Mouse (Mus musculus) urinary bladder, postnatal 36 days (tissue): Measurements from ENCODE around the gene Igf2bp1.

ENCODE experiments used
- DNase-seq, 2 experiments: peaks; one replicate each; pipeline ENCODE4 v3.0.0; 2022; ENCODE audit warnings: low spot score in 2 of 2, mixed read lengths in 1 of 2

Gene Igf2bp1

DNA sequence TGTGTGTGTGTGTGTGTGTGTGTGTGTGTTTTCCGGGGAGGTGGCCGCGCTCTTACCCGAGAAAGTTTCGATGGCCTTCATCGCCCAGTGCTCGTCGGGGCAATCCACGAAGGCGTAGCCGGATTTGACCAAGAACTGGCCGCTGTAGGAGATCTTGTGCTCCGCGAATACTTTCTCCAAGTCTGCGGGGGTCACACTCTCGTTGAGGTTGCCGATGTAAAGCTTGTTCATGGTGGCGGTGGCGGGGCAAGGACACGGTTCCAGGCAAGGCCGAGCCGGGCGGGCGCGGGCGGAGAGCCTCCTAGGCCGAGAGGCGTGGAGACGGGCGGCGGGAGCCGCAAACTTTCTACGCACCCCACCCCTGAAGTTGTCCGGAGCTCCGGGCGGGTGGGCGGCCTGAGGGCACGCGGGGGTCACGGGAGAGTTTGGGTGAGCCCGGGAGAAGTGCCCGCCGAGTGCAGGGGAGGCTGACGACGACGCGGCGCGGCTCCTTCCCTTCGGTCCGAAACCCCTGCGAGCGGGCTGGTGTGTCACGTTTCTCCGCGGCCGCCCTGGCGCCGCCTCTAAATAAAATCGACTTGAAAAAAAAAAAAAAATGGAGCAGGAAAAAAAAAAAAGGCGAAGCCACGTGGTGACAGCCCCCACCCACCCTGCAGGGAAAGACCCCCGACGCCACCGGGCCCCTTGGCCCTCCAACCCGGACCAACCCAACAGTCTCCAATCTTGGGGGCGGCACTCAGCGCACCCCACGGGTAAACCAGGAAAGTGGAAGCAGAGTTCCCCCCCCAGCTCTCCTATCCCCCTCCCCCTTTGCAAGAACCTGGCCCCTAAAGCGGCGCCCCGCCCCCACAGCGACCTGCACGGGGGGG lies at the start of gene Igf2bp1:
TSS of gene Igf2bp1 (minus strand) at position 538 of the 869 bp plus-strand sequence.
- DNase-seq, result peak; percentile 23 to 51

GRCm38 (mm10) chr11:96050854-96051253 lies 45.1 kb upstream of the Igf2bp1 start:
- no peak for DNase-seq

DNA sequence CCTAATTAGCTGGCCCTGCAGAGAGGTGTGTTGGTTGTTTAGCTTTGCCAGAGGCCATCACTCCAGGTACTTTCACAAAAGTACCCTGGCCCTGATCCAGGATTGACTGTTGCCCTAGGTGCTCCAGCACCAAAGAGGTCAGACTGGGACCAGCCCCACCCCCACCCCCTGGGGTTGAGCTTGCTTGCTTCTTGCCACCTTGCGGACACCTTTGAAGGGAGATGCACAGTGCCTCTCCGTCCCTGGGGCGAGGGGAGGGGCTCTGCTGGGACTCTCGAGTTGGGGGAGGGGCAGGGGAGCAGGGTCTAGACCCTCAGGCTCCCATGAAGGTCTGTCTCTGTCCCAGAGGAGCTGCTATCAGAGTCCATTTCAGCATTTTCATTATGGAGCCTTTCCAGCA lies 44.2 kb upstream of the Igf2bp1 start:
- no peak for DNase-seq

DNA sequence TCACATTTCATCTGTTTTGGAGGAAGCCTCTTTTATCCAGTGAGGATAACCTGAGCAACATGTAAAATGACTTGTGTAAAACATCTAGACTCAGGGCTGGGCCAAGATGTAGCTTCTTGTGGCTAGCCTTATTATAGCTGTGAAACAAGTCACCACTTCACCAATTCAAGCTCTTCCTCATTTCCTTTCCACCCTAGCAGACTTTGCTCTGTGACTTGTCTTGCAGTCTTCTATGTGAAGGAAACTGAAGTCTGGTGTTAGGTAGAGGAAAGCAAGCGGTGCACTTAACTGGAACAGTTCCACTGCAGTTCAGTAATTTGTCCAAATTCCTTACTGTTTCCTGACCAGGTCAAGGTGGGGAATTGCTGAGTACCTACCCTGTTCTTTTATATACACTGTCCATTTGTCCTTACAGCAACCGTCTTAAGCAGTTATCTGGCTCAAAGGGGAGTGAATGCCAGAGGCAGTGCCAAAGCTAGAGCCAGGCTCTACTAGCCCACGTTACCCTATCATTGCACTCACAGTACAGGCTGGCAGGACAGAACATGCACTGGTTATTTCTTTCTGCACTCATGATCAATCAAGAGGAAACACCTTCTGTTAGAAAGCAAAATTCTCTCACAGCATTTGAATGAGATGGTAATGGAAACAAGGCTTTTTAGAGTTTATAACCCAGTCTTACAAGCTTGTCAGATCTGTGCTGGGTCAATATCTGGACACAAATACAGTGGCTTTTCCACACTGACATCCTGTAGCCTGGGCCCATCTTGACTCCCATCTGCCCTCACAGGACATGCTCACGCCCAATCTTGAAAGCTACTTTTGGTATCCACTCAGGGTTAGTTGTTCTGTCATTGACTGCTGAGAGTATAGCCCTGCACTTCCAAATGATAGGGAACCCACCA lies 42.0 kb upstream of the Igf2bp1 start:
- DNase-seq, result no peak

- no peak for DNase-seq
These were observed 41.1 kb upstream of the Igf2bp1 start for GRCm38 (mm10) chr11:96046793-96047192.

DNA sequence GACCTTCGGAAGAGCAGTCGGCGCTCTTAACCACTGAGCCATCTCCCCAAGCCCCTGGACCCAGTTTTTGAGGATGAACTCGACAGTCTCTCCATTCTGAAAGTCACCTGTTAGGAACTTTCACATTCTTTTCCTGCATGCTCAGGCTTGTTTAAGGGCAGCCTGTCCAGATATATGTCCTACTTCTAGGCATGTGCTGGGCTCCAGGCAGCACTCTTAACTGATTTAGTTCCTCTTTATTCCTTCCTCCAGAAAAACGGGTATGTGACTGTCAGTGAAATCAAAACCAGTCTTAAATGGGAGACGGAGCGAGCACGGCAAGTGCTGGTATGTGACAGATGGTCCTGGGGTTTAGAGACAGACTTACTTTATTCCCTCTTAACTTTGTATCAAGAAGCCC lies 40.3 kb upstream of the Igf2bp1 start:
- DNase-seq, result no peak

GRCm38 (mm10) chr11:96044803-96045567 lies 39.2 kb upstream of the Igf2bp1 start:
- DNase-seq, result no peak

DNA sequence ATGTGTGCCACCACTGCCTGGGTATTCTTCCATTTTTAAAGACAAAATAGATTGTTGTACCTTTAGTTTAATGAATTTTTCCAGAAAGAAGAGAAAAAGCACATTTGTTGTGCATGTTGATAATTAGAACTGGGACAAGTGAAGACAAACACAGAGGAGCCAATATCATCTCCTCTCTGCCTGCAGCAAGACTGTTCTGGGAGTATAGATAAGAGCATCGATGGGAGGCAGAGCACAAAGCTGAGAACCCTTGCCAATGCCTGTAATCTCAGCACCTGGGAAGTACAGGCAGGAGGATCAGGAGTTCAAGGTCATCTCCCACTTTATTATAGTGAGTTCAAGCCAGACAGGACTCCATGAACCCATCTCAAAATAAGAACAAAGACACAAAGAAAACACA lies 32.8 kb upstream of the Igf2bp1 start:
- no peak for DNase-seq

DNA sequence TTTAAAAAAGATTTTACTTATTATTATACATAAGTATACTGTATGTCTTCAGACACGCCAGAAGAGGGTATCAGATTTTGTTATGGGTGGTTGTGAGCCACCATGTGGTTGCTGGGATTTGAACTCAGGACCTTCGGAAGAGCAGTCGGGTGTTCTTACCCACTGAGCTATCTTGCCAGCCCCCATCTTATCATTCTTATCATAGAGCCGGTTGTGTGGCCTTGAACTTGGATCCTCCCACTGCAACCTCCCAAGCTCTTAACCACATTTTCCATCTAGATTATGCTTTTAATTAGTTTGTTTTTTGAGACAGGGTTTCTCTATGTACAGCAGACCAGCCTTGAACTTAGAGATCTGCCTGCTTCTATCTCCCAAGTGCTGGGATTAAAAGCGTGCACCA lies 31.8 kb upstream of the Igf2bp1 start:
- DNase-seq, result no peak

DNA sequence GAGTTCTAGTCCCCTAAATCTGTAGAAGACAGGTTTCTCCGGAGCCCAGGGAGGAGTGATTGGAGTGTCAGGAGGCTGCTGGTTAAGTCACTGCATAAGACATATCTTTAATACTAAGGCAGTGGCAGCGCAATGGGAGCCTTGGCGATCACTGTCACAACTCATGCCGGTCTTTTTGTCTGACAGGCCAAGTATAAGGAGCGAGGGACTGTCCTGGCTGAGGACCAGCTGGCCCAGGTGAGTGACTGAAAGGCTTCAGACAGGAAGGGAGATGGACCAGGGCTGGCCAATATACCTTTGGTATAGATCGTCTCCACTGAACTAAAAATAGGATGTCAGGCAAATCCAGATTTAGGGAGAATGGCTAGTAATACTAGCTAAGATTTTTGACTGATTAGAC lies 29.4 kb upstream of the Igf2bp1 start:
- DNase-seq, result peak; percentile 7 to 23

GRCm38 (mm10) chr11:96034596-96035052 lies 28.9 kb upstream of the Igf2bp1 start, which contains the start of gene Snf8:
TSS of gene Snf8 (plus strand) at chr11:96034885.
- DNase-seq, result peak; percentile 95

- no peak for DNase-seq
These were observed 28.4 kb upstream of the Igf2bp1 start for GRCm38 (mm10) chr11:96034116-96034515.

- no peak for DNase-seq
These were observed 27.5 kb upstream of the Igf2bp1 start for GRCm38 (mm10) chr11:96033264-96033663.

DNA sequence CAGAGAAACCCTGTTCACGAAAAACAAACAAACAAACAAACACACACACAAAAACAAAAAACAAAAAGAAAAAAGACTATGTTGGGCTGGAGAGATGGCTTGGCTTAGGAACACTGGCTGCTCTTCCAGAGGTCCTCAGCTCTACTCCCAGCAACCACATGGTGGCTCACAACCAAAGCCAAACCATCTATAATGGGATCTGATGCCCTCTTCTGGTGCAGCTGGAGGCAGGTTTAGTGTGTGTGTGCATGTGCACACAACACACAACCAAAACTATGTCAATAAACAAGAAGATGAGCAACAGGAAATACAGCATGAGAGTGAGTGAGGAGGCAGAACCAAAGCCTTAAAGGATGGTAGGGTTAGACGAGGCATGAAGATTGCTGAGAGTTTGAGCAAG lies 26.0 kb upstream of the Igf2bp1 start:
- no peak for DNase-seq

- no peak for DNase-seq
These were observed 24.8 kb upstream of the Igf2bp1 start for GRCm38 (mm10) chr11:96030571-96030970.

- DNase-seq, result no peak
These were observed 22.4 kb upstream of the Igf2bp1 start for GRCm38 (mm10) chr11:96028130-96028529.

DNA sequence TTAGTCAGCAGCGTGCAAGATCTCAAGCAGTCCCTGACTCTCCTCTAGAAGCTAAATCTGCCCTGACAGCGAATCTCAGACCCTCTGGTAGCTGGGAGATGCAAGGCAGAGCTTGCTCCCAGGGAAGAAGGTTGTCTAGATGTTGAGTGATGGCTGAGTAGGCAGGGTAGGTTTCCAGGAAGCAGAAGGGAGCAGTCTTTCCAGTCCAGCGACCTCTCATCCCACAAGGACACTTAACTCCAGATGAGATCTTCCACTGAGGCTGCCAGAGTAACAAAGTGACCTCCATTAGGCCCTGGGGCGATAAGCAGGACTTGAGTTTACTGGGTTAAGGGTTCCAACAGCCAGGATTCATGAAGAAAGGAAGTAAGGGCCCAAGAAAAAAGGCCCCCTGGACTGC lies 14.9 kb upstream of the Igf2bp1 start:
- DNase-seq, result no peak

DNA sequence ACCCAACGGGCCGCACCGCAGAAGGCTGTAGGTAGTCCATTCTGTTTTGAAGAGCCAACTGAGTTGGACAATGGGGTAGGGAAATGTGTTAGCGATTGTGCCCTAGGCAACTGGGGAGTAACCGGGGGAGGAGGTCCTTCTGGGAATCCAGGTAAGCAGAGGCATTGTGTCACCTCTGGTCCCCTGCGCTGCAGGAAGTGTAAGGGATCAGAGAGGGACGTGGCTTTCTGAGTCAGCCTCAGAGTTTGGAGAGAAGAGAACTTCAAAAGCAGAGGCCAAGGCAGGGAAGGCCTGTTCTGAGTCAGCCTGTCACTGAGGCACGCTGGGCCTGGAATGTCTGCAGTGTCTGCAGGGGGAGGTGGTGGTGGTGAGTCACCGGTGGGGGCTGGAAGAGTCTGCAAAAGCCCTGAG lies 12.2 kb upstream of the Igf2bp1 start:
- DNase-seq, result peak in 1 of 2 experiments; percentile 14

- no peak for DNase-seq
These were observed 9.7 kb upstream of the Igf2bp1 start for GRCm38 (mm10) chr11:96015421-96015820.

DNA sequence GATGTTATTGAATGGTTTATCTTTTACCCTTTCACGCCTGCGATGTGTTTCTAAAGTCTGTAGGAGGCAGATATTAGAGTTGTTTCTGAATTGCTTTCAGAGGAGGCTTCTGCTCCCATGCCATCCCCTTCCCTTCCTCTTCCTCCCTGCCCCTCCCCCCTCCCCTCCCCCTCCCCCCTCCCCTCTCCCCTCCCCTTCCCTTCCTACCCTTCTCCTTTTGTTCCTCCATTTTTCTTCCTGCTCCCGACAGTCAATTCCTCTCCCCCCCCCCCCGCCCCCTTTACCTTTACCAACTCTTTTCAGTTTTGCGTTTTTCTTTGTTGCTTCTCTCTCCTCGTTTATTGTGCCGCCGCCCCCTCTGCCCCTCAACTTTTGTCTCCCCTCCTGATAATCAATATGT lies 6.2 kb upstream of the Igf2bp1 start:
- no peak for DNase-seq

DNA sequence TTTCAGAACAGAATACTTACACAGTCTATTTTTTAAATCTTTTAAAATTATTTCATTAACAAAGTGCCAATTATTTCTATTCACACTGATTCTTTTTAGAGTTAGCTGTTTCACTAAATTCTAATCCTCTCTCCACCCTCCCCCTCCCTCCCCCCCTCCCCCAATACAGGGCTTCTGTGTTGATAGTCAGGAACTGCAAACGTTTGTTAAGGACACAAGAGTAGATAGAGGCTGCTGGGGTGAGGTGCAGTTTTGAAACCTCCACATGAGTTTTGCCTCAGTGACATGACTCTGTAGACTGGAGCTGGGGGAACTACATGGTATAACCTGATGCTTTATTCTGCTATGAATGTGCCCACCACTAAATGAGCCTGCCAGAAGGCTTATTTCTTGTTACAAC lies 3.1 kb upstream of the Igf2bp1 start:
- no peak for DNase-seq
